Mouse (Mus musculus) small intestine, adult 2 months (tissue): Measurements from ENCODE around the gene Pam.

Source experiments
- CTCF ChIP-seq: fragments of 200-500 bp; IDR thresholded peaks from 2 replicates; pipeline ENCODE4 v1.5.1; 2012; ENCODE audit warnings: low read depth, mild to moderate bottlenecking, control low read depth, inconsistent platforms, low read length, moderate library complexity, mixed read lengths; ENCODE audit not compliant: insufficient replicate concordance, insufficient read length; ENCODE audit errors: extremely low read depth
- POLR2A ChIP-seq: fragments of 200-500 bp; IDR thresholded peaks from 2 replicates; pipeline ENCODE4 v1.6.1; 2012; ENCODE audit warnings: low read depth, mild to moderate bottlenecking, control low read depth, inconsistent platforms, low read length, moderate library complexity

- no peak for TF ChIP-seq POLR2A
- no peak for TF ChIP-seq CTCF
Observed at GRCm38 (mm10) chr1:98056996-98057945, 38.2 kb downstream of the Pam start.
